Mouse (Mus musculus) heart, embryonic 11.5 days (tissue): ENCODE data around the gene Pex14. TPM values are rescaled to one million over a fixed set of nuclear protein-coding genes. Genes with fewer than 3 reads are reported as not detected.

Experiments used
- ATAC-seq: fragments of 200-750 bp; cut with Nextera tagmentation; replicated peaks from 2 replicates; pipeline ENCODE4 v1.8.0; 2017; ENCODE audit warnings: moderate library complexity; ENCODE audit not compliant: insufficient number of reproducible peaks, low FRiP score, low TSS enrichment
- H3K27ac ChIP-seq: fragments of 300-500 bp; sonication (generic); 2 replicates; pipeline ENCODE4 v1.5.1; 2014; ENCODE audit warnings: mild to moderate bottlenecking, low read depth, low read length
- H3K27me3 ChIP-seq: fragments of 300-500 bp; sonication (generic); 2 replicates; pipeline ENCODE4 v1.6.1; 2014; ENCODE audit warnings: mild to moderate bottlenecking, low read length, mixed read lengths; ENCODE audit not compliant: control insufficient read depth, insufficient read depth
- H3K36me3 ChIP-seq: fragments of 300-500 bp; sonication (generic); 2 replicates; pipeline ENCODE4 v1.6.1; 2014; ENCODE audit warnings: mild to moderate bottlenecking, low read length, moderate library complexity, mixed read lengths; ENCODE audit not compliant: control insufficient read depth, insufficient read depth
- H3K4me1 ChIP-seq: fragments of 300-500 bp; sonication (generic); 2 replicates; pipeline ENCODE4 v1.6.1; 2014; ENCODE audit warnings: low read length; ENCODE audit not compliant: control insufficient read depth, insufficient read depth
- H3K4me2 ChIP-seq: fragments of 300-500 bp; sonication (generic); 2 replicates; pipeline ENCODE4 v1.6.1; 2014; ENCODE audit warnings: mild to moderate bottlenecking, moderate library complexity
- H3K4me3 ChIP-seq: fragments of 300-500 bp; sonication (generic); 2 replicates; pipeline ENCODE4 v1.5.1; 2014; ENCODE audit warnings: low read depth, low read length
- H3K9ac ChIP-seq: fragments of 300-500 bp; sonication (generic); 2 replicates; pipeline ENCODE4 v1.6.1; 2014; ENCODE audit warnings: mild to moderate bottlenecking, low read depth, low read length, moderate library complexity
- H3K9me3 ChIP-seq: fragments of 300-500 bp; sonication (generic); replicated peaks from 2 replicates; pipeline ENCODE4 v1.6.1; 2016; ENCODE audit warnings: low read length; ENCODE audit not compliant: control insufficient read depth
- WGBS: fragments of 180-500 bp; shearing (Covaris S2); extraction: QIAGEN DNeasy Blood & Tissue Kit; methylation state at CpG from one replicate; pipeline ENCODE4 v1.1.7; 2014; ENCODE audit not compliant: insufficient replicate concordance; 5-methylcytosine and 5-hydroxymethylcytosine counted together
- polyA plus RNA-seq: library from polyadenylated mRNA; unstranded; fragments of >200 nt; fragmentation: Nextera tagmentation; extraction: Ambion mirVana; gene quantifications from 2 replicates; pipeline ENCODE4 v1.2.1, GENCODE M21; 2014

The Pex14 gene
- polyA plus RNA-seq, 1 experiment from 2014 or later: 33.5 TPM

- Histone ChIP-seq H3K36me3 (no peaks in the 10 kb centered on the region), H3K27me3 (no peaks in the 10 kb centered on the region), H3K9me3 (no peaks in the 10 kb centered on the region), H3K9ac (no peak overlapping the region), H3K27ac (no peak overlapping the region), H3K4me1 (peaks cover 40% of the 10 kb centered on the region), H3K4me2 (no peak overlapping the region), H3K4me3 (no peak overlapping the region)
- ATAC-seq: no peak
- 40% methylated on average over 11 of the region's 11 CpGs for WGBS
These were observed 119.8 kb downstream of the Pex14 start for GRCm38 (mm10) chr4:148979837-148980236.

GRCm38 (mm10) chr4:148978926-148979325, 120.8 kb downstream of the Pex14 start:
- Histone ChIP-seq H3K27me3 (no peaks in the 10 kb centered on the region), H3K4me3 (no peak overlapping the region), H3K9me3 (no peaks in the 10 kb centered on the region), H3K4me1 (peaks cover 44% of the 10 kb centered on the region), H3K9ac (no peak overlapping the region), H3K27ac (no peak overlapping the region), H3K4me2 (no peak overlapping the region), H3K36me3 (no peaks in the 10 kb centered on the region)
- ATAC-seq: no peak
- WGBS: 90% methylated on average over 11 of the region's 11 CpGs

- Histone ChIP-seq H3K4me3 (no peak overlapping the region), H3K27me3 (no peaks in the 10 kb centered on the region), H3K4me1 (peaks cover 44% of the 10 kb centered on the region), H3K4me2 (no peak overlapping the region), H3K27ac (no peak overlapping the region), H3K9ac (no peak overlapping the region), H3K9me3 (no peaks in the 10 kb centered on the region), H3K36me3 (no peaks in the 10 kb centered on the region)
- 60% methylated on average over 9 of the region's 9 CpGs for WGBS
- no peak for ATAC-seq
These were observed 121.3 kb downstream of the Pex14 start for GRCm38 (mm10) chr4:148978221-148978855.

GRCm38 (mm10) chr4:148974833-148975232, 124.8 kb downstream of the Pex14 start:
- peaks cover 49% of the 10 kb centered on the region for H3K4me1 ChIP-seq
- H3K27me3 ChIP-seq: no peaks in the 10 kb centered on the region
- no peak overlapping the region for H3K4me3 ChIP-seq
- no peak overlapping the region for H3K9ac ChIP-seq
- 65% methylated on average over 7 of the region's 7 CpGs for WGBS
- H3K27ac ChIP-seq: 0 out of 2 replicates have a peak overlapping the region, but pooled peaks have one; percentile 35
- no peak overlapping the region for H3K4me2 ChIP-seq
- H3K9me3 ChIP-seq: no peaks in the 10 kb centered on the region
- 0 out of 2 replicates have a peak, but pooled peaks have one; percentile 7 for ATAC-seq
- no peaks in the 10 kb centered on the region for H3K36me3 ChIP-seq

- Histone ChIP-seq H3K4me3 (no peak overlapping the region), H3K36me3 (no peaks in the 10 kb centered on the region), H3K9me3 (no peaks in the 10 kb centered on the region), H3K4me2 (no peak overlapping the region), H3K27ac (no peak overlapping the region), H3K27me3 (no peaks in the 10 kb centered on the region), H3K4me1 (peaks cover 53% of the 10 kb centered on the region), H3K9ac (no peak overlapping the region)
- 82% methylated on average over 14 of the region's 14 CpGs for WGBS
- no peak for ATAC-seq
These were observed 126.3 kb downstream of the Pex14 start for GRCm38 (mm10) chr4:148973387-148973786.

- no peaks in the 10 kb centered on the region for H3K27me3 ChIP-seq
- 83% methylated on average over 14 of the region's 14 CpGs for WGBS
- H3K9me3 ChIP-seq: no peaks in the 10 kb centered on the region
- H3K27ac ChIP-seq: no peak overlapping the region
- H3K9ac ChIP-seq: no peak overlapping the region
- ATAC-seq: no peak
- H3K4me1 ChIP-seq: peaks cover 57% of the 10 kb centered on the region
- H3K4me2 ChIP-seq: no peak overlapping the region
- H3K4me3 ChIP-seq: no peak overlapping the region
- H3K36me3 ChIP-seq: no peaks in the 10 kb centered on the region
These were observed 127.0 kb downstream of the Pex14 start for GRCm38 (mm10) chr4:148972707-148973106.

GRCm38 (mm10) chr4:148971613-148972242, 127.9 kb downstream of the Pex14 start:
- Histone ChIP-seq H3K36me3 (no peaks in the 10 kb centered on the region; the same call in 1 of the 2 replicates), H3K4me2 (no peak overlapping the region), H3K27me3 (no peaks in the 10 kb centered on the region), H3K9me3 (no peaks in the 10 kb centered on the region), H3K4me1 (peaks cover 51% of the 10 kb centered on the region), H3K27ac (no peak overlapping the region), H3K4me3 (no peak overlapping the region), H3K9ac (0 out of 2 replicates have a peak overlapping the region, but pooled peaks have one; percentile 22)
- 62% methylated on average over 3 of the region's 3 CpGs for WGBS
- ATAC-seq: no peak

- WGBS: 80% methylated on average over 4 of the region's 4 CpGs
- no peak overlapping the region for H3K4me3 ChIP-seq
- no peak overlapping the region for H3K27ac ChIP-seq
- H3K9me3 ChIP-seq: no peaks in the 10 kb centered on the region
- H3K4me1 ChIP-seq: peaks cover 57% of the 10 kb centered on the region
- H3K4me2 ChIP-seq: no peak overlapping the region
- no peak for ATAC-seq
- H3K36me3 ChIP-seq: no peaks in the 10 kb centered on the region; the same call in 1 of the 2 replicates
- H3K27me3 ChIP-seq: no peaks in the 10 kb centered on the region
- H3K9ac ChIP-seq: no peak overlapping the region
These were observed 128.9 kb downstream of the Pex14 start for GRCm38 (mm10) chr4:148970742-148971141.
